Mouse (Mus musculus): Measurements from ENCODE around the gene Aurkb.

Aurkb gene

GRCm38 (mm10) chr11:69064259-69065133 is 19.0 kb downstream of the Aurkb start:
- Histone ChIP-seq H3K4me1 (replicated peaks; ENCODE audit: low read depth, low read length) (peaks cover 51% of the 10 kb centered on the region), H3K9me3 (ENCODE audit: low read length) (no peaks in the 10 kb centered on the region), H3K4me3 (replicated peaks; ENCODE audit: low read length) (peak overlapping the region; percentile 91), H3K36me3 (ENCODE audit: insufficient read depth, low read length) (no peaks in the 10 kb centered on the region), H3K27me3 (ENCODE audit: insufficient read depth, low read length) (peaks cover 15% of the 10 kb centered on the region)
- TF ChIP-seq NANOG (IDR thresholded peaks at IDR 0.05; ENCODE audit: borderline replicate concordance, low read length) (no peak), CTCF (conservative IDR thresholded peaks at IDR 0.05; ENCODE audit: low read length) (no peak), POU5F1 (IDR thresholded peaks at IDR 0.05; ENCODE audit: borderline replicate concordance, low read length) (no peak)

DNA sequence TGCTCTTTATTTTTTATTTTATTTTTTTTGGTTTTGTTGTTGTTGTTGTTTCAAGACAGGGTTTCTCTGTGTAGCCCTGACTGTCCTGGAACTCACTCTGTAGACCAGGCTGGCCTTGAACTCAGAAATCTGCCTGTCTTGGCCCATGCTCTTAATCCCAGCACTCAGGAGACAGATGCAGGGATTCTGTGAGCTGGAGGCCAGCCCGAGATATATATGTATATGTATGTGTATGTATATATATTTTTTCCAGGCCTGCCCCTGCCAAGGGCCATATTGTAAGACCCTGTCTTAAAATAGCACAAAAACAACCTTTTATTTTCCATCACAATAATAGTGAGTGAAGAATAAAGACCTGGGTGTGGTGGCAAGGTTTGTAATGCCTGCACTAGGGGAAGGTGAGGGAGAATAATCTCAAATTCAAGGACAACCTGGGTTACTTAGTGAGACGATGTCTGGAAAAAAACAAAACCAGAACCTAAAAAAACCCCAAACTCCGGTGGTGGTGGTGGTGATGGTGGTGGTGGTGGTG is 20.0 kb downstream of the Aurkb start:
- H3K36me3 ChIP-seq (ENCODE audit: insufficient read depth, low read length), result no peaks in the 10 kb centered on the region
- TF ChIP-seq POU5F1 (IDR thresholded peaks at IDR 0.05; ENCODE audit: borderline replicate concordance, low read length), result no peak
- no peak for TF ChIP-seq NANOG (IDR thresholded peaks at IDR 0.05; ENCODE audit: borderline replicate concordance, low read length)
- no peak for TF ChIP-seq CTCF (conservative IDR thresholded peaks at IDR 0.05; ENCODE audit: low read length)
- H3K9me3 ChIP-seq (ENCODE audit: low read length), result no peaks in the 10 kb centered on the region
- H3K4me3 ChIP-seq (replicated peaks; ENCODE audit: low read length), result peak overlapping the region; percentile 77
- peaks cover 56% of the 10 kb centered on the region for H3K4me1 ChIP-seq (replicated peaks; ENCODE audit: low read depth, low read length)
- peaks cover 11% of the 10 kb centered on the region for H3K27me3 ChIP-seq (ENCODE audit: insufficient read depth, low read length)

- peaks cover 3% of the 10 kb centered on the region for H3K27me3 ChIP-seq (ENCODE audit: insufficient read depth, low read length)
- no peaks in the 10 kb centered on the region for H3K9me3 ChIP-seq (ENCODE audit: low read length)
- no peak for TF ChIP-seq NANOG (IDR thresholded peaks at IDR 0.05; ENCODE audit: borderline replicate concordance, low read length)
- no peak for TF ChIP-seq CTCF (conservative IDR thresholded peaks at IDR 0.05; ENCODE audit: low read length)
- no peak for TF ChIP-seq POU5F1 (IDR thresholded peaks at IDR 0.05; ENCODE audit: borderline replicate concordance, low read length)
- H3K4me3 ChIP-seq (replicated peaks; ENCODE audit: low read length), result peak overlapping the region; percentile 77
- no peaks in the 10 kb centered on the region for H3K36me3 ChIP-seq (ENCODE audit: insufficient read depth, low read length)
- H3K4me1 ChIP-seq (replicated peaks; ENCODE audit: low read depth, low read length), result peaks cover 54% of the 10 kb centered on the region
Observed at GRCm38 (mm10) chr11:69066163-69066861, 20.9 kb downstream of the Aurkb start.

GRCm38 (mm10) chr11:69066956-69067355 is 21.5 kb downstream of the Aurkb start:
- no peaks in the 10 kb centered on the region for H3K36me3 ChIP-seq (ENCODE audit: insufficient read depth, low read length)
- TF ChIP-seq POU5F1 (IDR thresholded peaks at IDR 0.05; ENCODE audit: borderline replicate concordance, low read length), result no peak
- peak; percentile 97 for TF ChIP-seq CTCF (conservative IDR thresholded peaks at IDR 0.05; ENCODE audit: low read length)
- TF ChIP-seq NANOG (IDR thresholded peaks at IDR 0.05; ENCODE audit: borderline replicate concordance, low read length), result no peak
- H3K27me3 ChIP-seq (ENCODE audit: insufficient read depth, low read length), result no peaks in the 10 kb centered on the region
- H3K4me3 ChIP-seq (replicated peaks; ENCODE audit: low read length), result peak overlapping the region; percentile 77
- peaks cover 54% of the 10 kb centered on the region for H3K4me1 ChIP-seq (replicated peaks; ENCODE audit: low read depth, low read length)
- no peaks in the 10 kb centered on the region for H3K9me3 ChIP-seq (ENCODE audit: low read length)

DNA sequence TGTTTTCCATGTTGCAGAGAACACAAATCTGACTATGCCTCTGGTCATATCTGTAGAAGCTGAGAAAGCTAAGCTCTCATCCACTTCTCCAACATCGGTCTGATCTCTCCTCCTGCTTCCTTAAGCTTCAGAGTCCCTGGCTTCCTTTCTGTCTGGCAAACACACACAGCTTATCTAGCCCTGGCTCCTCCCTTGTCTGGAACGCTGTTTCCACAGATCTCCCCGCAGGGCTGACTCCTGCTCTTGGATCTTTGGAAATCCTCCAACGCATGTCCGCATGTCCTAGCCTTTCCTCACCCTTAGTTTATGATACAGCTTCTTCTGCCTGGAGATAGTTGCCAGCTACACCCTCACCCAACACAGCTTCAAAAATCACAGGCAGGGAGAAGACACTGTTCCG is 22.2 kb downstream of the Aurkb start:
- no peaks in the 10 kb centered on the region for H3K9me3 ChIP-seq (ENCODE audit: low read length)
- H3K36me3 ChIP-seq (ENCODE audit: insufficient read depth, low read length), result no peaks in the 10 kb centered on the region
- H3K4me3 ChIP-seq (replicated peaks; ENCODE audit: low read length), result 0 out of 2 replicates have a peak overlapping the region, but pooled peaks have one; percentile 35
- H3K27me3 ChIP-seq (ENCODE audit: insufficient read depth, low read length), result no peaks in the 10 kb centered on the region
- peaks cover 60% of the 10 kb centered on the region for H3K4me1 ChIP-seq (replicated peaks; ENCODE audit: low read depth, low read length)
- TF ChIP-seq NANOG (IDR thresholded peaks at IDR 0.05; ENCODE audit: borderline replicate concordance, low read length) (no peak), CTCF (conservative IDR thresholded peaks at IDR 0.05; ENCODE audit: low read length) (no peak), POU5F1 (IDR thresholded peaks at IDR 0.05; ENCODE audit: borderline replicate concordance, low read length) (no peak)

GRCm38 (mm10) chr11:69070093-69070492 is 24.6 kb downstream of the Aurkb start:
- Histone ChIP-seq H3K4me3 (replicated peaks; ENCODE audit: low read length) (peak overlapping the region; percentile 92), H3K27me3 (ENCODE audit: insufficient read depth, low read length) (no peaks in the 10 kb centered on the region), H3K4me1 (replicated peaks; ENCODE audit: low read depth, low read length) (peaks cover 69% of the 10 kb centered on the region), H3K36me3 (ENCODE audit: insufficient read depth, low read length) (no peaks in the 10 kb centered on the region), H3K9me3 (ENCODE audit: low read length) (no peaks in the 10 kb centered on the region)
- no peak for TF ChIP-seq POU5F1 (IDR thresholded peaks at IDR 0.05; ENCODE audit: borderline replicate concordance, low read length)
- TF ChIP-seq CTCF (conservative IDR thresholded peaks at IDR 0.05; ENCODE audit: low read length), result no peak
- no peak for TF ChIP-seq NANOG (IDR thresholded peaks at IDR 0.05; ENCODE audit: borderline replicate concordance, low read length)

DNA sequence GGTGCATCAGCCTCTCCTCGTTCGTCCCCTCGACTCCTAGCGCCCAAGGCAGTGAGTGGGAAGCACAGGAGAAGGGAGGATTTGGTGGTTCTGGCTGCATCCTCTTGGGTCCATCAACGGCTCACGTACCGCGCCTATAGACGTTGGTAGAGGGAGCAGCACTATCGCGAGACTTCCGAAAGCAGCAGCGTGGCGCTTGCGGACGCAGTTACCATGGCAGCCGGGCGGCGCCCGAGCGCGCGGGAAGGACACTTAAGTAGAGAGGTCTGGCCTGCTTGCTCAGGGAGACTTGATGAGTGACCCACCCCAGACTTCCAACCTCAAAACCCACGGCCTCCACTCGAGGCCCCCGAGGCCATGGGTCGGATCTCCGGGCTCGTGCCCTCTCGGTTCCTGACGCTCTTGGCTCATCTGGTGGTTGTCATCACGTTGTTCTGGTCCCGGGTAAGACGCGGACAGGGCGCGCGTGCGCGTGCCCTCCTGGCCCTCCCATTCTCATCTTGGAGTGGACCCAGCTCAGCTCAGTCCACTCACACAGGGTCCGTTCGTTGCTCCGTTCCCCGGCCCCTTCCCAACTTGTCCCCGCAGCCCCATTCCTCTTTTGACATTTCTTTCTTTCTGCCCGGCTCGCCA is 25.3 kb downstream of the Aurkb start, which contains the start of gene Tmem107:
Gene Tmem107, plus strand, starts transcription at position 217 of the 633 bp plus-strand sequence.
- Histone ChIP-seq H3K4me1 (replicated peaks; ENCODE audit: low read depth, low read length) (peaks cover 65% of the 10 kb centered on the region), H3K36me3 (ENCODE audit: insufficient read depth, low read length) (no peaks in the 10 kb centered on the region), H3K4me3 (replicated peaks; ENCODE audit: low read length) (peak within 1 kb of the TSS; percentile 92), H3K9me3 (ENCODE audit: low read length) (no peaks in the 10 kb centered on the region), H3K27me3 (ENCODE audit: insufficient read depth, low read length) (no peaks in the 10 kb centered on the region)
- TF ChIP-seq CTCF (conservative IDR thresholded peaks at IDR 0.05; ENCODE audit: low read length) (no peak), NANOG (IDR thresholded peaks at IDR 0.05; ENCODE audit: borderline replicate concordance, low read length) (no peak), POU5F1 (IDR thresholded peaks at IDR 0.05; ENCODE audit: borderline replicate concordance, low read length) (no peak)

GRCm38 (mm10) chr11:69071262-69071661 is 25.8 kb downstream of the Aurkb start:
- peak overlapping the region; percentile 92 for H3K4me3 ChIP-seq (replicated peaks; ENCODE audit: low read length)
- H3K9me3 ChIP-seq (ENCODE audit: low read length), result no peaks in the 10 kb centered on the region
- H3K4me1 ChIP-seq (replicated peaks; ENCODE audit: low read depth, low read length), result peaks cover 64% of the 10 kb centered on the region
- TF ChIP-seq CTCF (conservative IDR thresholded peaks at IDR 0.05; ENCODE audit: low read length) (no peak), POU5F1 (IDR thresholded peaks at IDR 0.05; ENCODE audit: borderline replicate concordance, low read length) (no peak), NANOG (IDR thresholded peaks at IDR 0.05; ENCODE audit: borderline replicate concordance, low read length) (no peak)
- no peaks in the 10 kb centered on the region for H3K36me3 ChIP-seq (ENCODE audit: insufficient read depth, low read length)
- no peaks in the 10 kb centered on the region for H3K27me3 ChIP-seq (ENCODE audit: insufficient read depth, low read length)

Data from E14TG2a.4 (cell line).